Mouse (Mus musculus): ENCODE measurements around the gene Eif5a. TPM values are rescaled to one million over a fixed set of nuclear protein-coding genes. Genes with fewer than 3 reads are reported as not detected.

Gene Eif5a
- polyA plus RNA-seq, 1 experiment from 2014 or later: 1,570 TPM

DNA sequence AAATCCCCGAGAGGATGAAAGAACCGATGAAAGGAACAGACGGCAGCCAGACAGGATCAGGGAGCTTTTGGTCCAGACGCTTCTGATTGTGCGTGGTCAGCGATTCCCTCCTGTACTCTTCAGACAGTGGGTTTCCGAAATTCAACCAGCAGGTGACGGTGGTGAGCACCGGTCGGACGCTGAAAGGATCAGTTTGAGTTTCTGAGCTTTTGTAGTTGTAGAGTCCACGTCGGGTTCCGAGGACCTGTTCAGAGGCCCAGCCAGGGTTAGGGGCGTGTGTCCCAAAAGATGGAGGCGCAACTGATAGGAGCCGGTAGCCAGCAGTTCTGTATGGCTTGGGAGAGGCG is 41.3 kb downstream of the Eif5a start:
- ATAC-seq (ENCODE audit: insufficient number of reproducible peaks, low FRiP score, low TSS enrichment, low read depth): peak; percentile 30
- under 1% methylated on average over 18 of the region's 18 CpGs for WGBS

DNA sequence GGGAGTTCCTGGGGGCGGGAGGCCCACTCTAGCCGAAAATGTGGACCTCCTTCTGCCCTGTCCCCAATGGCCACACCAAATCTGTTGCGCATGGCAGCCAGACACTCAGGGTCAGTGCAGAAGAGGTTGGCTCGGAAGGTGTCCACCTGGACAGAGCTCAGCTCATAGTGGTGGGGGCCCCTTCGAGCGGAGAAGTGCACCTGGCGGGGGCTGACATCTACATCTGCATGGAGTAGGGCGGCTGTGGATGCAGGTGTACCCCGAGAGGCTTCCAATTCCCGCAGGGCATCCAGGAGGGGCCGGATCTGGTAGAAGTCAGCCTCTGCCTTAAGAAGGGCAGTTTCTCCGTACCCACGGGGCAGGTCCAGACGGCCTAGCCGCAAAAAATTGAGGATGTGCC is 42.0 kb downstream of the Eif5a start:
- WGBS: 53% methylated on average over 15 of the region's 15 CpGs
- Histone ChIP-seq H3K9ac (peak overlapping the region; percentile 58; the same call in 1 of the 2 replicates), H3K4me3 (replicated peaks) (peak overlapping the region; percentile 58), H3K27ac (replicated peaks) (peak overlapping the region; percentile 94), H3K4me2 (replicated peaks) (peak overlapping the region; percentile 88), H3K36me3 (no peaks in the 10 kb centered on the region), H3K4me1 (peaks cover 69% of the 10 kb centered on the region), H3K27me3 (no peaks in the 10 kb centered on the region), H3K9me3 (replicated peaks) (no peaks in the 10 kb centered on the region)
- no peak for ATAC-seq (ENCODE audit: insufficient number of reproducible peaks, low FRiP score, low TSS enrichment, low read depth)

More for the DNA sequence above, 41.3 kb downstream of the Eif5a start:
- no peaks in the 10 kb centered on the region for H3K36me3 ChIP-seq
- no peaks in the 10 kb centered on the region for H3K27me3 ChIP-seq
- peak overlapping the region; percentile 58 for H3K4me3 ChIP-seq (replicated peaks)
- no peaks in the 10 kb centered on the region for H3K9me3 ChIP-seq (replicated peaks)
- peak overlapping the region; percentile 88 for H3K4me2 ChIP-seq (replicated peaks)
- peak overlapping the region; percentile 94 for H3K27ac ChIP-seq (replicated peaks)
- H3K4me1 ChIP-seq: peaks cover 66% of the 10 kb centered on the region
- H3K9ac ChIP-seq: peak overlapping the region; percentile 58

DNA sequence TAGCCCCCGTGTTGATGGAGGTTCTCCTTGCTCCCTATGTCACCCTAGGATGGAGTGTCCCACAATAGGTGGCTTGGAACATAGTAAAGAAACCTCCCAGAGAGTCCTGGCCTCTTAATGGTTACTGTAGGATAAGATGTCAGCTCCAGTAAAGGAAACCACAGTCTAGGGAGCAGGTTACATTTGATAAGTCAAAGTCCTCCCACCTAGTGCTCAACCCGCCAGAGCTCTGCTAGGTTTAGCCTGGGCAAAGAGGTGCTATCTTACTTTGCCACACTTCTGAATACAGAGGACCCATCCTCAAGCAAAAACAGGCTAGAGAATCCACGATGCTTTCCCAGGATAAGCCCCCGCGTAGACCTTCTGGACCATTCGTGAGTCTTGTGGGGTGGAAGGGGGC is 42.8 kb downstream of the Eif5a start:
- 85% methylated on average over 6 of the region's 6 CpGs for WGBS
- Histone ChIP-seq H3K27me3 (no peaks in the 10 kb centered on the region), H3K9me3 (replicated peaks) (no peaks in the 10 kb centered on the region), H3K4me1 (peaks cover 69% of the 10 kb centered on the region), H3K4me2 (replicated peaks) (peak overlapping the region; percentile 88), H3K36me3 (no peaks in the 10 kb centered on the region), H3K27ac (replicated peaks) (peak overlapping the region; percentile 94), H3K4me3 (replicated peaks) (peak overlapping the region; percentile 58), H3K9ac (no peak overlapping the region)
- ATAC-seq (ENCODE audit: insufficient number of reproducible peaks, low FRiP score, low TSS enrichment, low read depth): no peak

DNA sequence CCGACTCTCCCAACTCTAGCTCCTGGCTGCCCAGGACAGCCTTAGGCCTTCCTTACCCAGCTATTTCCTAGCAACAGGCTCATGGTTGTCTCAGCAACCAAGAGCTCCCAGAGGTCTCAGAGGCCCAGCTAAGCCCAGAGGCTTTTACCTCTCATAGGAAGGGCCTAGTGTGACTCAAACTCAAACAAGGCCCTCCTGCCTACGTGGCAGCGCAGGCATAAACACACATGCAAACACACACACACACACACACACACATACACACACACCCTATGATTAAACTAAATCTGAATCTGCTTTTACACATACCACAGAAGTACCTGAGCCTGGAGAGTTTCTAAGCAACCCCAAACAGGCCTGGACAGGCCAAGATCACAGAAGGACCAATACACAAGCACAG is 43.4 kb downstream of the Eif5a start:
- 56% methylated on average over 3 of the region's 3 CpGs for WGBS

DNA sequence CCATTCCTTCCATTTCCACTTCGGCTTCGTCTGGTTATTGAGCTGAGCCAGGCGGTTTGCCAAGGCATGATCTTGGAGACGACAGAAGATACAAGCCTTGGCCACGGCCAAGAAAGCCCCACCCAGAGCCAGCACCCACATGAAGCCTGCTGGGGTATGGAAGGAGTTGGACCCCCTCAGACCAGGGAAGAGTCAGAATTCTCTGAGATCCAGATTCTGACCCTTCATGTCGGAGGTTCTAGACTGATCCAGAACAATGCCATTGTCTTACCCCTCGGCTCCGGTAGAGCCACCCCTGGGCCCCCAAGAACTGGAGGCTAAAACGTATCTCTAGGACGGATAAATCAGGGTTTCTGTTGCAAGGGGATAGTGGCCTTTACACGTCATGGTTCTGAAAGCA is 43.9 kb downstream of the Eif5a start, which contains the start of gene Tmem95:
Gene Tmem95, minus strand, starts transcription at position 141 of the 400 bp plus-strand sequence.
- 71% methylated on average over 11 of the region's 11 CpGs for WGBS
- no peak for ATAC-seq (ENCODE audit: insufficient number of reproducible peaks, low FRiP score, low TSS enrichment, low read depth)
- Histone ChIP-seq H3K4me1 (peaks cover 65% of the 10 kb centered on the region), H3K9ac (0 out of 2 replicates have a peak within 1 kb of the TSS, but pooled peaks have one; percentile 9), H3K4me3 (replicated peaks) (peak within 1 kb of the TSS; percentile 26), H3K4me2 (replicated peaks) (peak within 1 kb of the TSS; percentile 88), H3K27me3 (no peaks in the 10 kb centered on the region), H3K36me3 (no peaks in the 10 kb centered on the region), H3K9me3 (replicated peaks) (no peaks in the 10 kb centered on the region), H3K27ac (replicated peaks) (peak within 1 kb of the TSS; percentile 94)

More for the DNA sequence above, 43.4 kb downstream of the Eif5a start:
- Histone ChIP-seq H3K27me3 (no peaks in the 10 kb centered on the region), H3K27ac (replicated peaks) (peak overlapping the region; percentile 94), H3K9me3 (replicated peaks) (no peaks in the 10 kb centered on the region), H3K4me2 (replicated peaks) (peak overlapping the region; percentile 88), H3K36me3 (no peaks in the 10 kb centered on the region), H3K4me1 (peaks cover 65% of the 10 kb centered on the region), H3K9ac (no peak overlapping the region), H3K4me3 (replicated peaks) (no peak overlapping the region; the same call in 1 of the 2 replicates)
- ATAC-seq (ENCODE audit: insufficient number of reproducible peaks, low FRiP score, low TSS enrichment, low read depth): no peak

DNA sequence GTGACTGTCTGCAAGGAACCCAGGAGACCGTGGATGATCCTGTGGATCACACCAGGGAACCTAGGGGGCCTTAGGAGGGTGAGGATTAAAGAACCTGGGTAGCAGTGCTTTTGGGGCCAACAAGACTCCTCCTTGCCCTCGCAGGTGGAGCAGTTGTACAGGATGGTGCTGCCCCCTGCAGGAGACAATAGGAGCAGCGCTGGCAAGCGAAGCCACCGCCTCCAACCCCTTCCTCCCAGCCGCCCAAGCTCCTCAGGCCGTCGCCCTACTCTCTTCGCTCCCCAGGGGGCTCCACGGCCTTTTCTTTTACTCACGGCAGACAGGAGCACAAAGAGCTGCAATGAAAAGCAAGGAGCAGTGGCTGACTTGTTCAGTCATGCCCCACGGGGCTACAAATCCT is 44.9 kb downstream of the Eif5a start:
- peak overlapping the region; percentile 88 for H3K4me2 ChIP-seq (replicated peaks)
- peaks cover 64% of the 10 kb centered on the region for H3K4me1 ChIP-seq
- H3K9me3 ChIP-seq (replicated peaks): no peaks in the 10 kb centered on the region
- H3K36me3 ChIP-seq: no peaks in the 10 kb centered on the region
- peak; percentile 36; the same call in 1 of the 2 replicates for ATAC-seq (ENCODE audit: insufficient number of reproducible peaks, low FRiP score, low TSS enrichment, low read depth)
- peak overlapping the region; percentile 26 for H3K4me3 ChIP-seq (replicated peaks)
- H3K27ac ChIP-seq (replicated peaks): peak overlapping the region; percentile 94
- 2% methylated on average over 12 of the region's 12 CpGs for WGBS
- H3K27me3 ChIP-seq: no peaks in the 10 kb centered on the region
- 0 out of 2 replicates have a peak overlapping the region, but pooled peaks have one; percentile 9 for H3K9ac ChIP-seq

DNA sequence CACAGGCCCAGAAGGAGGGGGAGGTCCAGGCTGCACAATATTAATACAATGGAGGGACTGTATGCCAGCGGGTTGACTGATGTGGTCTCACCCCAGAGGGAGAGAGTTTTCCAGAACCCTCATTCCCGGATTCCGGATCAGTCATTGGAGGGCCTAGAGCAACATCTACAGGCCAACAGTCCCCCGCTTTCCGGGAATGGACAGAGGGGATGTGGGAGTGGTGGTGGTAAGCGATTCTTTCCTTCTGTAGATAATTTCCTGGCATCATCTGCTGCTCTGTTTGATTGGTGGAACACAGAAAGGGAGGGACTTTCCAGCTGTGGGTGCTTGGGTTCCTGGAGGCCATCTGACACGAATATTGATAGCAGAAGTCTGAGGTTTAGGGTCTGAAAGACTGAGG is 45.6 kb downstream of the Eif5a start:
- Histone ChIP-seq H3K27me3 (no peaks in the 10 kb centered on the region), H3K27ac (replicated peaks) (peak overlapping the region; percentile 94), H3K4me1 (peaks cover 57% of the 10 kb centered on the region), H3K9ac (no peak overlapping the region), H3K4me3 (replicated peaks) (no peak overlapping the region), H3K4me2 (replicated peaks) (peak overlapping the region; percentile 88), H3K36me3 (no peaks in the 10 kb centered on the region), H3K9me3 (replicated peaks) (no peaks in the 10 kb centered on the region)
- peak; percentile 52 for ATAC-seq (ENCODE audit: insufficient number of reproducible peaks, low FRiP score, low TSS enrichment, low read depth)
- WGBS: 22% methylated on average over 7 of the region's 7 CpGs

DNA sequence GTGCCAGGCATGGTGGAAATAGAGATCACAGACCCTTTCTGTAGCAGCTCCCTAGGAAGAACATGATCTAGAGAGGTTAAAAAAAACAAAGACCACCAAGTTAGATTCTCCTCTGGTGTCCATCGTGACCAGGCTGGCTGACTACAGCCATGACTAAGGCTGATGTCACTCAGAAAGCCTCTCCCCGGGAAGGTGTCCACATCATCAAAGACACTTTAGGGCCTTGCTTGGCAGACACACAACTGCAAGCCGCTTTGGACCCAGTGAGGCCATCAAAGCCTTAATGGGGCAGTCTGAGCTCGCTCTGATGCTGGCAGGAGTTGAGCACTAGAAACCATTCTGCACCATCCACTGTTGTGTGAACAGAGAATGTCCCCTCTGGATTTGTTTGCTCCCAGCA is 49.3 kb downstream of the Eif5a start:
- Histone ChIP-seq H3K36me3 (no peaks in the 10 kb centered on the region), H3K9me3 (replicated peaks) (no peaks in the 10 kb centered on the region), H3K27me3 (no peaks in the 10 kb centered on the region), H3K9ac (no peak overlapping the region), H3K4me3 (replicated peaks) (no peak overlapping the region), H3K4me2 (replicated peaks) (no peak overlapping the region), H3K27ac (replicated peaks) (no peak overlapping the region), H3K4me1 (peaks cover 23% of the 10 kb centered on the region)
- WGBS: 78% methylated on average over 4 of the region's 4 CpGs
- ATAC-seq (ENCODE audit: insufficient number of reproducible peaks, low FRiP score, low TSS enrichment, low read depth): no peak

DNA sequence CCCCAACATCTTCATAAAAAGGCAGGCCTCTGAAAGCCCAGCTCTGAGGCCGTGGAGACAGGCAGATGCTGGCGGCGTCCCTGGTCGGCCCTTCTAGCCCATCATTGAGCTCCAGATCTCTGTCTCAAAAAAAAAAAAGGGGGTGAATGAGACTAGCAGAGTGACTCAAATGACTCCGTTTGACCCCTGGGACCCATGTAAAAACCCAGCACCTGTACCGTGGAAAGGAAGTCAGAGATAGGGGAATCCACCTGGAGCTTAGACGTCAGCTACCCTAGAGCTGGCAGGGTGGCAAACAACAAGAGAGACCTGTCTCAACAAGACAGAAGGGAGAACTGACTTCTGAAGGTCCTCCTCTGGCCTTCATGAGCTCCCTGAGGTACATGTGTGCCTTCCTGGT is 49.9 kb downstream of the Eif5a start:
- Histone ChIP-seq H3K27me3 (no peaks in the 10 kb centered on the region), H3K36me3 (no peaks in the 10 kb centered on the region), H3K4me1 (peaks cover 16% of the 10 kb centered on the region), H3K9ac (no peak overlapping the region), H3K4me3 (replicated peaks) (no peak overlapping the region), H3K4me2 (replicated peaks) (no peak overlapping the region), H3K9me3 (replicated peaks) (no peaks in the 10 kb centered on the region), H3K27ac (replicated peaks) (no peak overlapping the region)
- 82% methylated on average over 7 of the region's 7 CpGs for WGBS
- no peak for ATAC-seq (ENCODE audit: insufficient number of reproducible peaks, low FRiP score, low TSS enrichment, low read depth)

DNA sequence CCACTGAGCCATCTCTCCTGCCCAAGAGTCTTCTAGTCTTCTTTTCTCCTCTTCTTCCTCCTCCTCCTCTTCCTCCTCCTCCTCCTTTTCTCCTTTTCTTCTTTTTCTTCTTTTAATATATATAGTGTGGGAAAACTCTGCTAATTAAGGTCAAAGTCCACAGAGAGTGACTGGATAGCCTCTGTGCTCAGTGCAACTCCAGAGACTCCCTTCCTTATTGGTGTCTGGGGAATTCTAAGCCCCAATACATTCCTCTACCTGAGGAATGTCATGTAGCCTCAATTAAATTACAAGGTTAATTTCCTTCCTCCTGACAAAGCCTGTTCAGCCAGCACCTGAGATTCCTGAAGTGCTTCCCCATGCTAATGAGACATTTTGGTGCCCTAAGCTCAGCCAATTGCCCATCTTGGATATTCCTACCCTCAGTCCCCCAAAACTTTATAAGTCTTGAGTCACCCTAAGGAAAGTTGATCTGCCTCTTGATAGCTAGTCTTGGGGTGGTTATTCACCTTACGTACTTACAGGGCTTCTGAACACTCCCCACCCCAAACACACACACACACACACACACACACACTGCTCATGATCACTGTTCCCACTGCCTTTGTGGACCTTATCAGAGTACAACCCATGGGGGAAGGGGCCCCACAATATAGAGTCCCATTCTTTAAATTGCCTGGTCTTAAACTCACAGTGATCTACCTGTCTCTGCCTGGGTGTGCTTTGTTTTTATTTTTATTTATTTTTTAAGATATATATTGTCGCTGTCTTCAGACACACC is 51.3 kb downstream of the Eif5a start:
- 87% methylated on average over 2 of the region's 2 CpGs for WGBS
- peaks cover 3% of the 10 kb centered on the region for H3K4me1 ChIP-seq
- ATAC-seq (ENCODE audit: insufficient number of reproducible peaks, low FRiP score, low TSS enrichment, low read depth): no peak
- H3K9me3 ChIP-seq (replicated peaks): no peaks in the 10 kb centered on the region
- H3K36me3 ChIP-seq: no peaks in the 10 kb centered on the region
- H3K27ac ChIP-seq (replicated peaks): no peak overlapping the region
- no peak overlapping the region for H3K9ac ChIP-seq
- H3K27me3 ChIP-seq: no peaks in the 10 kb centered on the region
- H3K4me3 ChIP-seq (replicated peaks): no peak overlapping the region
- H3K4me2 ChIP-seq (replicated peaks): no peak overlapping the region

DNA sequence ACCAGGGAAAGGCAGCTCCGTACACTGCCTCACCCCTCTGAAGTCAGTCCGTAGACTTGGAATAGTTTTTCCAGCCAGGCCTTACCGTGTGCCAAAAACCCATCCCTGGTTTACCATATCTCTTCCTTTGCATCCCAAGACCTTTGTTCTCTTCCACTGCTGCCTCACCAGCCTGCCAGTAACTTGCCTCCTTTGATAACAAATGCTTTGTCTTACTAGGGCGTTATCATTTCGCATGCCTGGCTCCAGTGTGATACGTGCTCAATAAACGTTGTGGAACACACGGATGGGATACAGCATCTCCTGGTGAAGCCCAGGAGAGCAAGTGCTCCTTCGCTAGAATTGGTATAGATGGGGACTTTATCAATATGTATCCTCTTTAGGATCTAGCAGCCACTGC is 54.4 kb downstream of the Eif5a start:
- no peak overlapping the region for H3K4me2 ChIP-seq (replicated peaks)
- no peaks in the 10 kb centered on the region for H3K9me3 ChIP-seq (replicated peaks)
- no peak overlapping the region for H3K27ac ChIP-seq (replicated peaks)
- no peak overlapping the region for H3K9ac ChIP-seq
- no peak for ATAC-seq (ENCODE audit: insufficient number of reproducible peaks, low FRiP score, low TSS enrichment, low read depth)
- H3K27me3 ChIP-seq: no peaks in the 10 kb centered on the region
- WGBS: 74% methylated on average over 9 of the region's 9 CpGs
- H3K36me3 ChIP-seq: no peaks in the 10 kb centered on the region
- no peak overlapping the region for H3K4me3 ChIP-seq (replicated peaks)
- H3K4me1 ChIP-seq: peaks cover 5% of the 10 kb centered on the region; the same call in 1 of the 2 replicates

Measured in embryonic facial prominence, embryonic 15.5 days (tissue).